Mouse (Mus musculus): ENCODE data around the gene Pcyt2. TPM values are rescaled to one million over a fixed set of nuclear protein-coding genes. Genes with fewer than 3 reads are reported as not detected.

The Pcyt2 gene
- total RNA-seq, 4 experiments from 2014 or later = 201 to 310 (median 259) TPM

Small RNA genes lying within 50 kb of the gene (microRNA-seq; reads per million reads assigned to microRNA genes)
- 0 to 0.50 reads per million in 2 experiments for gene Mir6936

Other genes with a start within 250 kb of the Pcyt2 start
- gene Faap100, start 239.2 kb downstream of the Pcyt2 start, total RNA-seq (2022) = 10 to 100 TPM; 18.4 to 39.6 (median 33.4) TPM
- gene Nploc4, start 180.2 kb downstream of the Pcyt2 start, total RNA-seq (2022) = 100 to 1,000 TPM in 2 of 4 experiments, 10 to 100 TPM in 2; 89.1 to 108 (median 99.5) TPM
- gene Tspan10, start 175.3 kb downstream of the Pcyt2 start, total RNA-seq (2022) = 1 to 10 TPM in 2 of 4 experiments, not detected in 2; 2.8 to 6.6 TPM
- gene Pde6g, start 164.4 kb downstream of the Pcyt2 start, total RNA-seq (2022) = under 1 TPM; 0.16 to 0.49 (median 0.33) TPM
- gene Oxld1, start 159.9 kb downstream of the Pcyt2 start, total RNA-seq (2022) = 10 to 100 TPM; 25.6 to 34.1 (median 32.2) TPM
- 10 to 100 TPM; 24.2 to 33.4 (median 29.4) TPM for gene Ccdc137, start 159.8 kb downstream of the Pcyt2 start, total RNA-seq (2022)
- 10 to 100 TPM; 22.8 to 38.7 (median 29.5) TPM for gene Arl16, start 150.3 kb downstream of the Pcyt2 start, total RNA-seq (2022)
- gene Mrpl12, start 133.3 kb downstream of the Pcyt2 start, total RNA-seq (2022) = 10 to 100 TPM; 77.6 to 95.8 (median 90.1) TPM
- gene Slc25a10, start 126.1 kb downstream of the Pcyt2 start, total RNA-seq (2022) = 100 to 1,000 TPM; 121 to 174 (median 163) TPM
- 1 to 10 TPM in 3 of 4 experiments, under 1 TPM in 1; 0.87 to 4.0 (median 2.3) TPM for gene Gcgr, start 87.2 kb downstream of the Pcyt2 start, total RNA-seq (2022)
- 10 to 100 TPM; 62.9 to 67.8 (median 65.3) TPM for gene Mcrip1, start 68.2 kb downstream of the Pcyt2 start, total RNA-seq (2022)
- gene Ppp1r27, start 66.8 kb downstream of the Pcyt2 start, total RNA-seq (2022) = 1 to 10 TPM in 3 of 4 experiments, under 1 TPM in 1; 0.78 to 2.8 (median 1.2) TPM
- gene P4hb, start 44.7 kb downstream of the Pcyt2 start, total RNA-seq (2022) = 100 to 1,000 TPM; 439 to 580 (median 550) TPM
- gene Arhgdia, start 36.3 kb downstream of the Pcyt2 start, total RNA-seq (2022) = 100 to 1,000 TPM; 356 to 389 (median 365) TPM
- 100 to 1,000 TPM in 1 of 4 experiments, 10 to 100 TPM in 3; 52.1 to 102 (median 72.7) TPM for gene Alyref, start 19.6 kb downstream of the Pcyt2 start, total RNA-seq (2022)
- gene Anapc11, start 19.5 kb downstream of the Pcyt2 start, total RNA-seq (2022) = 100 to 1,000 TPM in 2 of 4 experiments, 10 to 100 TPM in 2; 90.3 to 112 (median 98.6) TPM
- 1 to 10 TPM in 2 of 4 experiments, not detected in 2; 1.3 to 2.1 TPM for gene Npb, start 9.5 kb downstream of the Pcyt2 start, total RNA-seq (2022)
- gene Sirt7, start 7.3 kb upstream of the Pcyt2 start, total RNA-seq (2022) = 10 to 100 TPM; 61.1 to 97.1 (median 75.7) TPM
- gene Mafg, start 15.7 kb upstream of the Pcyt2 start, total RNA-seq (2022) = 10 to 100 TPM; 53.2 to 74.4 (median 69.7) TPM
- 1 to 10 TPM in 3 of 4 experiments, under 1 TPM in 1; 0.73 to 2.0 (median 1.3) TPM for gene Pycr1, start 25.8 kb upstream of the Pcyt2 start, total RNA-seq (2022)
- 1 to 10 TPM in 1 of 4 experiments, under 1 TPM in 2, not detected in 1; 0.65 to 1.2 (median 0.81) TPM for gene Myadml2, start 30.2 kb upstream of the Pcyt2 start, total RNA-seq (2022)
- 1 to 10 TPM; 5.1 to 9.0 (median 7.2) TPM for gene Notum, start 43.2 kb upstream of the Pcyt2 start, total RNA-seq (2022)
- gene Aspscr1, start 55.0 kb upstream of the Pcyt2 start, total RNA-seq (2022) = 100 to 1,000 TPM; 101 to 108 (median 106) TPM
- gene Cenpx, start 95.8 kb upstream of the Pcyt2 start, total RNA-seq (2022) = 10 to 100 TPM; 49.3 to 61.7 (median 55.7) TPM
- 10 to 100 TPM; 26.1 to 57.9 (median 42.3) TPM for gene Lrrc45, start 96.0 kb upstream of the Pcyt2 start, total RNA-seq (2022)
- 10 to 100 TPM; 11.1 to 23.9 (median 15.9) TPM for gene Rac3, start 103.5 kb upstream of the Pcyt2 start, total RNA-seq (2022)
- gene Dcxr, start 109.3 kb upstream of the Pcyt2 start, total RNA-seq (2022) = 100 to 1,000 TPM in 2 of 4 experiments, 10 to 100 TPM in 2; 41.6 to 142 (median 76.2) TPM
- gene Cbr2, start 114.2 kb upstream of the Pcyt2 start, total RNA-seq (2022) = 10 to 100 TPM in 1 of 4 experiments, 1 to 10 TPM in 3; 4.8 to 11.4 (median 6.5) TPM
- 10 to 100 TPM in 3 of 4 experiments, 1 to 10 TPM in 1; 9.3 to 13.1 (median 11.6) TPM for gene Hmga1b, start 144.9 kb upstream of the Pcyt2 start, total RNA-seq (2022)
- 10 to 100 TPM; 17.3 to 21.4 (median 20.5) TPM for gene Rfng, start 166.3 kb upstream of the Pcyt2 start, total RNA-seq (2022)
- gene Gps1, start 166.3 kb upstream of the Pcyt2 start, total RNA-seq (2022) = 100 to 1,000 TPM; 138 to 150 (median 147) TPM
- gene Dus1l, start 178.5 kb upstream of the Pcyt2 start, total RNA-seq (2022) = 10 to 100 TPM; 62.8 to 71.6 (median 70.5) TPM
- gene Fasn, start 206.6 kb upstream of the Pcyt2 start, total RNA-seq (2022) = 1,000 to 10,000 TPM in 1 of 4 experiments, 100 to 1,000 TPM in 3; 300 to 1,377 (median 701) TPM

All from adrenal gland, adult 8-10 months (tissue).